Mouse (Mus musculus) thymus, postnatal 10 days (tissue): ENCODE measurements around the gene Gabbr2.

Experiments used
- DNase-seq, 2 experiments: peaks; one replicate each; pipeline ENCODE4 v3.0.0; 2021; ENCODE audit warnings: low spot score in 2 of 2

Gabbr2 gene

DNA sequence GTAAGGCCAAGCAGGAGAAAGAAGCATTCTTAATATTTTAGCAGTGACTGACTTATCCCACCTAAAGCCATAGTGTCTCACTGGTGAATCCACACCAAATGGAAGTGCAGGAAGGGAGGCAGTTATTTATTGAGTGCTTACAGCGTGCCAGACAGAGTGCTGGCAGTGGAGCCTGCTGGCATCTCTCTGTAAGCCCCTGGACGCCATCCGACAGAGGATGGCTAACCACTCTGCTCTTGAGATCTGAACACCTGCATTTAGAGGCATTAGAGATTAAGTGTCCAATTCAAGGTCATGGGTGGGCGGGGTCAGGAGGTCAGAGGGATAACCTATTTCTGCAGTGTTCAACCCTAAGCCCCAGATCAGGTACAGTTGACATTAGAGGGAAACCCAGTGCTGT is 2.8 kb downstream of the Gabbr2 start:
- DNase-seq, result no peak

GRCm38 (mm10) chr4:46988257-46988656 is 3.4 kb downstream of the Gabbr2 start:
- no peak for DNase-seq

DNA sequence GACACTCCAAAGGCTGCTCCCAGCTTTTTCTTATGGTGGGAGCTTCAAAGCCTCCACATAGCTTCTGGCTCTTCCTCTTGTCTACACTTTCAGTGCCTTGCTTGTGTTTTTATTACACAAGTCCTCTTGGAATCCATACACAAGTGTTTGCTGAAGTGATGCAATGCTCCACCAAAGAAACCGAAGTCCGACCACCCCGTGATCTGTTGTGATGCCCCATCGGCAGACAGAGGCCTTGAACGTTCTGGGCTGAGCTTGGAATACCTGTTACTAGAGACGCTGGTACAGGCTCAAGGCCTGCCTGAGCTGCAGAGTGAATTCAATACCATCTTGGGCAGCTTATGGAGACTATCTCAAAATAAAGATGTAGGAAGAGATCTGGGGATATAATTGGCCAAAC is 3.9 kb downstream of the Gabbr2 start:
- no peak for DNase-seq

- no peak for DNase-seq
These were observed 5.6 kb downstream of the Gabbr2 start for GRCm38 (mm10) chr4:46986054-46986453.

GRCm38 (mm10) chr4:46982912-46983311 is 8.8 kb downstream of the Gabbr2 start:
- DNase-seq, result no peak

DNA sequence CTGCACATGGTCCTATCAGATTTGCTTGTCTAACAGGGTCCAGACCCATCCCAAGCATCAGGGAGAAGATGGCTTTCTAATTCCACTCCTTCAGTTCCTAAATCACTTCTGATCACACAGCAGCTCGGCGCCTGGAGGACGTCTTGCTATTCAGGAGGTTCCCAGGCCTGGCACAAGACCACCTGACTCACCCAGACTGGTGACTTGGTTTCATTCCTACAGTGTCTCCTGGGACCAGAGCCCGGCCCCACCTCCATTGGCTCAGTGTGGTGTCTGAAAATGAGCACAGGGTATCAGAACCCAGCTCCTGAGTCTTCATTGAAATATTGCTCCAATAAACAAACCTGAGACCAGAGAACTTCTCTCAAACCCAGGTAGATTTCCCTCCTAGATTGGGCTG is 9.6 kb downstream of the Gabbr2 start:
- DNase-seq, result no peak

DNA sequence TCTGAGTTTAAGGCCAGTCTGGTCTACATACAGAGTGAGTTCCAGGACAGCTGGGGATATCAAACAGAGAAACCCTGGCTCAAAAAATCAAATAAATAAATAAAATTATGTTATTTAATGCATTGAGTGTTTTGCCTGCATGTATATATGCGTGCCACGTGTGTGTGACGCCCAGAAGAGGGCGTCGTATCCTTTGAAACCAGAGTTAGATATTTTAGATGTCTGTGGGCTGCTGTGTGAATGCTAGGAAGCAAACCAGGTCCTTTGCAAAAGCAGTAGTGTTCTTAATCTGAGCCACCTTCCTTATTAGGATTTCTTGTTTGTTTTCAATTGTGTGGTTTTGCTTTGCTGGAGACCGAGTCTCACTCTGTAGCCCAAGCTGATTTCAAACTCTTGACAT is 13.3 kb downstream of the Gabbr2 start:
- DNase-seq, result no peak

GRCm38 (mm10) chr4:46977161-46977560 is 14.5 kb downstream of the Gabbr2 start:
- DNase-seq, result no peak

DNA sequence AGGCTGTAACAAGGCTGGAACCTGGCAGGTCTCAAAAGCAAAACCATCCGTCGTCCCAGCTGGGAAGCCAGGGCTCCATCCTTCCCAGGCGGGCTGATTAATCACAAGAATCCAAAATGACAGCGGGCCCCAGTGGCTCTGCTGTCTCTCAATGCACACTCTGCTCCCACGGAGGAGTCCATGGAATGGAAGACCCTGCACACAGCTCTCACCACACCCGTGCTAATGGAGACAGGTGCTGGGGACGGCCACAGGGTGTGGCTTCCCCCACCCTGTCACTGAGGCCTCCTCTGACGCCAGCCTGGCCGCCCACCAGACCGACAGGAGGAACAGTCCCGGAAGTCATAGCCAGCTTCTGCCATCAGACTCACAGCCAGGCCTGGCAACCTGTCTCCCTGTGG is 15.0 kb downstream of the Gabbr2 start:
- DNase-seq, result no peak

- DNase-seq, result no peak
These were observed 18.4 kb downstream of the Gabbr2 start for GRCm38 (mm10) chr4:46973322-46973721.

GRCm38 (mm10) chr4:46967981-46968380 is 23.7 kb downstream of the Gabbr2 start:
- DNase-seq, result no peak

GRCm38 (mm10) chr4:46966551-46966950 is 25.1 kb downstream of the Gabbr2 start:
- DNase-seq, result no peak

DNA sequence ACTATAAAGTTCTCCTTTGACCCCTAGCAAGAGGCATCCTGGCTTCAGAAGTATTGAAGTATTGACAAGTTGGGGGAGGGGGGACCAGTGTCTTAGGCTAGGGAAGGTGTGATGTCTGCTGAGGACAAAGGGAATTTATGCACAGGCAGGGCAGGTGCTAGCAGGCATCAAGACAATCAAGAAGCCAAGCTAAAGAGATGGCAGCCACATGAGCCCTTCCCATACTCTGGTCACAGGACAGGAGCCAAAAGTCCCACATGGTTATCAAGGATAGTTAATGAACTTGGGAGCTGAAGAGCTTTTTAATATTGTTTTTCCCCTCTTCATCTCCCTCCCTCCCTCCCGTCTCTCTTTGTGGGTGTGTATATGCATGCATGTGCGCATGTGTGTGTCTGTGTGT is 30.3 kb downstream of the Gabbr2 start:
- no peak for DNase-seq

GRCm38 (mm10) chr4:46960208-46960607 is 31.5 kb downstream of the Gabbr2 start:
- no peak for DNase-seq

- DNase-seq, result no peak
These were observed 31.9 kb downstream of the Gabbr2 start for GRCm38 (mm10) chr4:46959776-46960175.

DNA sequence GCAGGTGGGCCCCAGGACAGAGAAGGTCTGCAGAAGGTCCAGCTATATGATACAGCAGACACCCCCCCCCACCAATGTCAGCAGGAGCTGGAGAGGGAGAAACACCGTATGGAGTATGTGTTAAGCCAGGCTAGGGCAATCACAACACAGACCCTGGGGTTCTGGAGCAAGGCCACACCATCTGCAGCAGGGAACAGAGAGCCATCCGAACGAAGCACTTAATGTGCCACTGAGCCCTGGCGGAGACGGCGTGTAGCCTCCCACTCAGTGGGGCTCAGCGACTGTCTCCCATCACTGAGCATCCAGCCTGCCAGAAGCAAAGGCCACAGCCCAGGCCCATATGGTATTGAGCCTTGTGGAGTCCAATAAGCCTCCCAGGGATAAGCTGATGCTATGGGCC is 33.7 kb downstream of the Gabbr2 start:
- no peak for DNase-seq

- no peak for DNase-seq
These were observed 34.7 kb downstream of the Gabbr2 start for GRCm38 (mm10) chr4:46956966-46957365.

- no peak for DNase-seq
These were observed 38.7 kb downstream of the Gabbr2 start for GRCm38 (mm10) chr4:46953021-46953420.

DNA sequence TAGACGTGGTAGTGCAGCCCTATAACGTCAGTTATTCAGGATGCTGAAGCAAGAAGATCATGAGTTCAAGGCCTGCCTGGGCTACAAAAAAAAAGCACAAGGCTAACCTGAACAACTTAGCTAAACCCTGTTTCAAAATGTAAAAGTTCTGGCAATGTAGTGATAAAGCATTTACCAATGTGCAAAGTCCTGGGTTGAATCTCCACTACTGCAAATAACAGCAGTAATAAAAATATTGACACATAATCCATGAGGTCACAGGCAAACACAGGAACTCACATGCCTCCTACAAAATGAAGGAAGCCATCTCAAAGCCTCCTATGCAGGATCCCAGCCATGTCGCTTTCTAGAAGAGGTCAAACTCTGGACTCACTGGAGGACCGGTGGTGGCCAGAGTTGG is 39.1 kb downstream of the Gabbr2 start:
- no peak for DNase-seq

DNA sequence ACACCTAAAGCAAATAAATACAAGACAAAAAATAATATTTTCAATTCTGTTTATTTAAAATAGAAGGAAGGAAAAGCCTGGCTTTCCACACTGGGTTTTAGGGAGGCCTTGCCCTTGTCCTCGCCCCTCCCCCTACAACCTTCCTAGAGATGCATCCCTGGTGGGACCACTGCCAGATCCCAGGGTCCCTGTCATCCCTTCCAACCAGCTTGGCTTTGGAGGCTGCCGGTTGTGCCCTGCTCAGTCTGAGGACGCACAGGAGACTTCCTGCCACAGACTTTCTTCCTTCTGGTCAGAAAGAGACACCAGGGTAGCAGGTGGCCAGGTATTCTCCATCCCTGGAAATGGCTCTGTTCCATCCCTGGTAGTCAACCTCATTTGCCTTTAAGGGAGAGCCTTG is 57.4 kb downstream of the Gabbr2 start:
- DNase-seq, result no peak

- DNase-seq, result no peak
These were observed 58.1 kb downstream of the Gabbr2 start for GRCm38 (mm10) chr4:46933590-46933989.

DNA sequence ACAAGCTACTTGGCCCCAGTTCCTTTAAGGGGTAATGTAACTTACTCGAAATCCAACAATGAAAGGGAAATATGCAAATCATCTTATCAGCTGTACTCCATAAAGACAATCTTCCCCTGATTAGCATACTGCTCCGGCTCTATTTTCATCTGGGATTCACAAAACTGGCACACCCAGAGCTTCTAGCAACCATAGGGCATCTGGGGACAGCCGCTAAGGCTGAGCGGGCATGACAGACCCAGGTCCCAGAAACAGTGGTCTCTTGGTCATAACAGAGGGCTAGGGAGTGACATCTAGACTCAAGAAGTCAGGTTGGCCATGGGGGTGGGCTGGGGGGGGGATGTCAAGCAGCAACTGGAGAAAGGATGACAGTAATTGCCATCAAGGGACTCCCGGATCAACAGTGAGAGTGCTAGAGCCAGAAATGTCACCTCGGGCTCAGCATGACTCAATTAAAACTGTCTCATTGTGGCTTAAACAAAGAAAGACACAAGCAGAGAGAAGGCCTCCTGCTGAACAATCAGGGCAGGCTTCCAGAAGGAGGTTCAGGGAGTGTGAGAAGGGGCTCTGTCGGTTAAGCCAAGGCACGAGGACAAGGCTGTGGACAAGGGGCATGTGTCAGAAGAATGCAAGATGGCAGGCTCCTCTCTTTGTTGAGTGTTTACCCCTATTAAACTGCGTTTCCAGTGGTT is 59.8 kb downstream of the Gabbr2 start:
- no peak for DNase-seq

DNA sequence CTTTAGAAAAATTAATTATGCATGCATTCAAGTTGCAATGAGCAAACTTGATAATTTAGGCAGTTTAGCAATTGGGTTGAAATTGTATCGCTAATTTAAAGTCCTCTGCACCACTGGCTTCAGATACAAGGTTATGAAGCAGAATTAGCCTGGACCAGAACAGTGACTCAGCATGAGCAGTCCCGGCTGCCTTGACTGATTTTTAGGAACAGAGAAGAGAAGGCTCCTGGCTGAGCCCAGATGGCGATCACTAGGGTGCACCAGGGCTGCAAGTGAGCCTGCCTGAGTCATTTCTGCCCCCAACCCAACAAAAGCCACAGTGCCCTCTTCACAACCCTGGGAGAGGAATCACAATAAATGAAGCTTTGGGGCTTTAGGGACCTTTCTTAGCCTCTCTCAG is 63.6 kb downstream of the Gabbr2 start:
- DNase-seq, result no peak

DNA sequence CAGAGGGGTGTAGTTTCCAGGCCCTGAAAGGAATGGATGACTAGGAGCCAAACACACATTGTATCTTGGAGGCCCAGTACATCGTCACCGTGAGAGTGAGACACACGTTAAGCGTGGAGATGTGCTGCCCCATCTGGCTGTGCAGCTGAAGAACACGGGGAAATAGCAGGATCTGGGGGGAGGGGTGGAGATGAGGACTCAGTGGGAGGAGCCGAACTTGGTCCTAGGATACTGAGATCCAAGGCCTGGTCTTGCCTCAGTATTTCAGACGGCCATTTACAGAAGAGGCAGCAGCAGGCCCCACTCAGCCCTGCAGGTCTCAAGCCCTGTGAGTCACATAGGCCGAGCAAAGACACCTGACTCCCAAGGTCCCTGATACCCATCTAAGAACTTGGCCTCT is 72.5 kb downstream of the Gabbr2 start:
- no peak for DNase-seq
